ENCODE assay signal across 8 mouse cellular contexts in genomic region chr3:116861540-116862067, GRCm38 (mm10). TPM values are rescaled to one million over a fixed set of nuclear protein-coding genes. Genes with fewer than 3 reads are reported as not detected.
A peak's percentile ranks its signal among the peaks of the same experiment; 100 is the strongest.
DNase-seq lines count a peak whose midpoint lies in the region; ATAC-seq lines count a peak whose summit lies in the region.

No protein-coding gene starts in this region.

- DNase-seq in 416B (ENCODE audit: low read depth), result peak; percentile 89
- DNase-seq in adrenal gland, postnatal 14 days, result peak; percentile 79
- DNase-seq in heart, embryonic 10.5 days (ENCODE audit: low spot score), result peak; percentile 91
- peak; percentile 83 for DNase-seq in kidney, adult 9 months
- peak; percentile 40 to 59 for DNase-seq in spleen, adult 18-20 months

- H3K27me3 ChIP-seq in embryonic facial prominence, embryonic 13.5 days, result no peaks in the 10 kb centered on the region
- no peaks in the 10 kb centered on the region for H3K27me3 ChIP-seq in heart, embryonic 10.5 days (ENCODE audit: insufficient read depth, poor library complexity, severe bottlenecking)
- H3K27me3 ChIP-seq in limb, embryonic 15.5 days, result no peaks in the 10 kb centered on the region
- H3K27me3 ChIP-seq in midbrain, embryonic 16.5 days (ENCODE audit: control insufficient read depth, insufficient read depth, low read depth, low read length), result no peaks in the 10 kb centered on the region

- peak; percentile 81 for ATAC-seq in embryonic facial prominence, embryonic 13.5 days (ENCODE audit: insufficient number of reproducible peaks, insufficient read depth, low FRiP score, low TSS enrichment, low read depth)
- ATAC-seq in limb, embryonic 15.5 days (ENCODE audit: insufficient number of reproducible peaks, low FRiP score, low TSS enrichment, low read depth), result no peak
- peak; percentile 92 for ATAC-seq in midbrain, embryonic 16.5 days

- no peaks in the 10 kb centered on the region for H3K36me3 ChIP-seq in embryonic facial prominence, embryonic 13.5 days
- H3K36me3 ChIP-seq in heart, embryonic 10.5 days, result no peaks in the 10 kb centered on the region; the same call in 1 of the 2 replicates
- H3K36me3 ChIP-seq in limb, embryonic 15.5 days, result no peaks in the 10 kb centered on the region
- H3K36me3 ChIP-seq in midbrain, embryonic 16.5 days (ENCODE audit: control insufficient read depth, insufficient read depth, low read length), result no peaks in the 10 kb centered on the region

- no peaks in the 10 kb centered on the region; the same call in 1 of the 2 replicates for H3K4me1 ChIP-seq in embryonic facial prominence, embryonic 13.5 days
- 0 out of 2 replicates have a peak, but pooled peaks cover 5% of the 10 kb centered on the region for H3K4me1 ChIP-seq in heart, embryonic 10.5 days
- H3K4me1 ChIP-seq in limb, embryonic 15.5 days, result peaks cover 7% of the 10 kb centered on the region
- 0 out of 2 replicates have a peak, but pooled peaks cover 4% of the 10 kb centered on the region for H3K4me1 ChIP-seq in midbrain, embryonic 16.5 days (ENCODE audit: control insufficient read depth, insufficient read depth, low read length)

- H3K27ac ChIP-seq in embryonic facial prominence, embryonic 13.5 days, result peak overlapping the region; percentile 51
- H3K27ac ChIP-seq in heart, embryonic 10.5 days, result peak overlapping the region; percentile 87
- H3K27ac ChIP-seq in limb, embryonic 15.5 days, result peak overlapping the region; percentile 47; the same call in 1 of the 2 replicates
- peak overlapping the region; percentile 70 for H3K27ac ChIP-seq in midbrain, embryonic 16.5 days (ENCODE audit: low read length)

- H3K9me3 ChIP-seq in embryonic facial prominence, embryonic 13.5 days, result no peaks in the 10 kb centered on the region
- no peaks in the 10 kb centered on the region for H3K9me3 ChIP-seq in heart, embryonic 10.5 days
- no peaks in the 10 kb centered on the region for H3K9me3 ChIP-seq in limb, embryonic 15.5 days
- no peaks in the 10 kb centered on the region for H3K9me3 ChIP-seq in midbrain, embryonic 16.5 days (replicated peaks; ENCODE audit: control insufficient read depth, low read length, poor library complexity, severe bottlenecking)

- 2% methylated on average over 25 of the region's 25 CpGs for WGBS in embryonic facial prominence, embryonic 13.5 days
- WGBS in heart, embryonic 10.5 days, result 4% methylated on average over 25 of the region's 25 CpGs
- WGBS in limb, embryonic 15.5 days, result 2% methylated on average over 25 of the region's 25 CpGs
- 3% methylated on average over 25 of the region's 25 CpGs for WGBS in midbrain, embryonic 16.5 days

- peak overlapping the region; percentile 74 for H3K9ac ChIP-seq in embryonic facial prominence, embryonic 13.5 days
- peak overlapping the region; percentile 48 for H3K9ac ChIP-seq in limb, embryonic 15.5 days
- peak overlapping the region; percentile 65 for H3K9ac ChIP-seq in midbrain, embryonic 16.5 days (ENCODE audit: low read depth, low read length)

- H3K4me3 ChIP-seq in embryonic facial prominence, embryonic 13.5 days, result peak overlapping the region; percentile 59
- peak overlapping the region; percentile 68 for H3K4me3 ChIP-seq in heart, embryonic 10.5 days
- H3K4me3 ChIP-seq in limb, embryonic 15.5 days, result peak overlapping the region; percentile 58
- H3K4me3 ChIP-seq in midbrain, embryonic 16.5 days (ENCODE audit: low read depth, low read length), result peak overlapping the region; percentile 53

- H3K4me2 ChIP-seq in embryonic facial prominence, embryonic 13.5 days, result peak overlapping the region; percentile 82
- H3K4me2 ChIP-seq in limb, embryonic 15.5 days, result peak overlapping the region; percentile 83
- H3K4me2 ChIP-seq in midbrain, embryonic 16.5 days (ENCODE audit: low read length), result peak overlapping the region; percentile 90

RNA-seq across cellular contexts. Expression of gene Frrs1, which starts 2.3 kb away (rescaled TPM):
- total RNA-seq in adrenal gland, postnatal 14 days (2021), result 14.3 and 21.6 TPM in 2 replicates
- polyA plus RNA-seq in embryonic facial prominence, embryonic 13.5 days (2015; fragmentation: Nextera tagmentation; extraction: Ambion mirVana), result 13.4 and 14.2 TPM in 2 replicates
- 24.8 and 32.7 TPM in 2 replicates for polyA plus RNA-seq in heart, embryonic 10.5 days (2016; fragmentation: Nextera tagmentation; extraction: Ambion mirVana)
- 12.6 and 15.6 TPM in 2 replicates for polyA plus RNA-seq in limb, embryonic 15.5 days (2015; fragmentation: Nextera tagmentation; extraction: Ambion mirVana)
- polyA plus RNA-seq in midbrain, embryonic 16.5 days (2015; fragmentation: Nextera tagmentation; extraction: Ambion mirVana), result 6.9 and 7.6 TPM in 2 replicates

RNA-seq across cellular contexts. Expression of gene Agl, which starts 53.6 kb away (rescaled TPM):
- total RNA-seq in adrenal gland, postnatal 14 days (2021), result 43.6 and 46.4 TPM in 2 replicates
- 17.3 and 19.6 TPM in 2 replicates for polyA plus RNA-seq in embryonic facial prominence, embryonic 13.5 days (2015; fragmentation: Nextera tagmentation; extraction: Ambion mirVana)
- polyA plus RNA-seq in heart, embryonic 10.5 days (2016; fragmentation: Nextera tagmentation; extraction: Ambion mirVana), result 30.7 and 47.2 TPM in 2 replicates
- polyA plus RNA-seq in limb, embryonic 15.5 days (2015; fragmentation: Nextera tagmentation; extraction: Ambion mirVana), result 24.0 and 37.2 TPM in 2 replicates
- 12.6 and 14.5 TPM in 2 replicates for polyA plus RNA-seq in midbrain, embryonic 16.5 days (2015; fragmentation: Nextera tagmentation; extraction: Ambion mirVana)
